Mouse (Mus musculus): Measurements from ENCODE around the gene Rad50. TPM values are rescaled to one million over a fixed set of nuclear protein-coding genes. Genes with fewer than 3 reads are reported as not detected.

Gene Rad50
- polyA plus RNA-seq, 1 experiment from 2014 or later = 25.6 TPM

GRCm38 (mm10) chr11:53626802-53627373 is 80.2 kb downstream of the Rad50 start:
- Histone ChIP-seq H3K4me3 (no peak overlapping the region), H3K36me3 (no peaks in the 10 kb centered on the region), H3K9ac (no peak overlapping the region), H3K4me2 (peak overlapping the region; percentile 37), H3K4me1 (peaks cover 39% of the 10 kb centered on the region), H3K27ac (peak overlapping the region; percentile 68), H3K27me3 (replicated peaks) (no peaks in the 10 kb centered on the region), H3K9me3 (replicated peaks) (no peaks in the 10 kb centered on the region)
- ATAC-seq = peak; percentile 72
- 45% methylated on average over 17 of the region's 17 CpGs for WGBS (ENCODE audit: insufficient replicate concordance)

- Histone ChIP-seq H3K9me3 (replicated peaks) (no peaks in the 10 kb centered on the region), H3K4me2 (no peak overlapping the region), H3K27me3 (replicated peaks) (no peaks in the 10 kb centered on the region), H3K36me3 (no peaks in the 10 kb centered on the region), H3K9ac (no peak overlapping the region), H3K4me1 (peaks cover 63% of the 10 kb centered on the region), H3K27ac (no peak overlapping the region), H3K4me3 (no peak overlapping the region)
- WGBS (ENCODE audit: insufficient replicate concordance) = 88% methylated on average over 2 of the region's 2 CpGs
- ATAC-seq = no peak
Observed at GRCm38 (mm10) chr11:53624124-53624523, 83.0 kb downstream of the Rad50 start.

- Histone ChIP-seq H3K4me2 (no peak overlapping the region), H3K27me3 (replicated peaks) (no peaks in the 10 kb centered on the region), H3K9ac (no peak overlapping the region), H3K27ac (no peak overlapping the region), H3K9me3 (replicated peaks) (no peaks in the 10 kb centered on the region), H3K36me3 (no peaks in the 10 kb centered on the region), H3K4me3 (no peak overlapping the region), H3K4me1 (peaks cover 69% of the 10 kb centered on the region)
- ATAC-seq = no peak
- WGBS (ENCODE audit: insufficient replicate concordance) = 69% methylated on average over 9 of the region's 9 CpGs
Observed at GRCm38 (mm10) chr11:53623573-53623972, 83.5 kb downstream of the Rad50 start.

- no peaks in the 10 kb centered on the region for H3K9me3 ChIP-seq (replicated peaks)
- no peak overlapping the region for H3K9ac ChIP-seq
- no peak for ATAC-seq
- H3K4me1 ChIP-seq = peaks cover 76% of the 10 kb centered on the region
- 52% methylated on average over 6 of the region's 6 CpGs for WGBS (ENCODE audit: insufficient replicate concordance)
- 0 out of 2 replicates have a peak overlapping the region, but pooled peaks have one; percentile 0 for H3K27ac ChIP-seq
- no peaks in the 10 kb centered on the region for H3K27me3 ChIP-seq (replicated peaks)
- no peak overlapping the region for H3K4me3 ChIP-seq
- H3K4me2 ChIP-seq = no peak overlapping the region
- no peaks in the 10 kb centered on the region for H3K36me3 ChIP-seq
Observed at GRCm38 (mm10) chr11:53622440-53622806, 84.7 kb downstream of the Rad50 start.

- Histone ChIP-seq H3K4me2 (no peak overlapping the region), H3K9me3 (replicated peaks) (no peaks in the 10 kb centered on the region), H3K27ac (0 out of 2 replicates have a peak overlapping the region, but pooled peaks have one; percentile 7), H3K4me3 (no peak overlapping the region), H3K9ac (no peak overlapping the region), H3K36me3 (no peaks in the 10 kb centered on the region), H3K27me3 (replicated peaks) (no peaks in the 10 kb centered on the region), H3K4me1 (peaks cover 76% of the 10 kb centered on the region)
- WGBS (ENCODE audit: insufficient replicate concordance) = 61% methylated on average over 11 of the region's 11 CpGs
- no peak for ATAC-seq
Observed at GRCm38 (mm10) chr11:53621582-53622439, 85.3 kb downstream of the Rad50 start.

GRCm38 (mm10) chr11:53620094-53620493 is 87.0 kb downstream of the Rad50 start:
- Histone ChIP-seq H3K4me2 (no peak overlapping the region), H3K27ac (no peak overlapping the region), H3K4me1 (peaks cover 76% of the 10 kb centered on the region), H3K9ac (no peak overlapping the region), H3K27me3 (replicated peaks) (no peaks in the 10 kb centered on the region), H3K9me3 (replicated peaks) (no peaks in the 10 kb centered on the region), H3K4me3 (no peak overlapping the region), H3K36me3 (no peaks in the 10 kb centered on the region)
- ATAC-seq = no peak
- WGBS (ENCODE audit: insufficient replicate concordance) = 43% methylated on average over 4 of the region's 4 CpGs

- Histone ChIP-seq H3K4me2 (no peak overlapping the region), H3K9me3 (replicated peaks) (no peaks in the 10 kb centered on the region), H3K27ac (peak overlapping the region; percentile 22; the same call in 1 of the 2 replicates), H3K4me1 (peaks cover 76% of the 10 kb centered on the region), H3K27me3 (replicated peaks) (no peaks in the 10 kb centered on the region), H3K36me3 (no peaks in the 10 kb centered on the region), H3K4me3 (no peak overlapping the region), H3K9ac (0 out of 2 replicates have a peak overlapping the region, but pooled peaks have one; percentile 32)
- WGBS (ENCODE audit: insufficient replicate concordance) = 24% methylated on average over 6 of the region's 6 CpGs
- peak; percentile 66 for ATAC-seq
Observed at GRCm38 (mm10) chr11:53619428-53619827, 87.7 kb downstream of the Rad50 start.

GRCm38 (mm10) chr11:53618619-53619198 is 88.4 kb downstream of the Rad50 start, which contains the start of gene Il4:
Gene Il4, minus strand, starts transcription at chr11:53618669.
- ATAC-seq = no peak
- Histone ChIP-seq H3K36me3 (no peaks in the 10 kb centered on the region), H3K27me3 (replicated peaks) (no peaks in the 10 kb centered on the region), H3K27ac (peak within 1 kb of the TSS; percentile 65), H3K4me2 (peak within 1 kb of the TSS; percentile 49), H3K4me3 (no peak within 1 kb of the TSS), H3K9ac (0 out of 2 replicates have a peak within 1 kb of the TSS, but pooled peaks have one; percentile 32), H3K9me3 (replicated peaks) (no peaks in the 10 kb centered on the region), H3K4me1 (peaks cover 83% of the 10 kb centered on the region)
- WGBS (ENCODE audit: insufficient replicate concordance) = 42% methylated on average over 7 of the region's 7 CpGs

GRCm38 (mm10) chr11:53617562-53618109 is 89.5 kb downstream of the Rad50 start:
- peak overlapping the region; percentile 65 for H3K27ac ChIP-seq
- ATAC-seq = no peak
- H3K4me1 ChIP-seq = peaks cover 83% of the 10 kb centered on the region
- 50% methylated on average over 4 of the region's 4 CpGs for WGBS (ENCODE audit: insufficient replicate concordance)
- H3K9ac ChIP-seq = no peak overlapping the region
- H3K4me2 ChIP-seq = peak overlapping the region; percentile 49
- H3K36me3 ChIP-seq = no peaks in the 10 kb centered on the region
- no peaks in the 10 kb centered on the region for H3K27me3 ChIP-seq (replicated peaks)
- no peak overlapping the region for H3K4me3 ChIP-seq
- no peaks in the 10 kb centered on the region for H3K9me3 ChIP-seq (replicated peaks)

- H3K36me3 ChIP-seq = no peaks in the 10 kb centered on the region
- no peaks in the 10 kb centered on the region for H3K9me3 ChIP-seq (replicated peaks)
- peak overlapping the region; percentile 49 for H3K4me2 ChIP-seq
- H3K4me1 ChIP-seq = peaks cover 79% of the 10 kb centered on the region
- H3K27ac ChIP-seq = peak overlapping the region; percentile 73
- H3K4me3 ChIP-seq = peak overlapping the region; percentile 16; the same call in 1 of the 2 replicates
- peak; percentile 48 for ATAC-seq
- 0 out of 2 replicates have a peak overlapping the region, but pooled peaks have one; percentile 32 for H3K9ac ChIP-seq
- H3K27me3 ChIP-seq (replicated peaks) = no peaks in the 10 kb centered on the region
- 53% methylated on average over 8 of the region's 8 CpGs for WGBS (ENCODE audit: insufficient replicate concordance)
Observed at GRCm38 (mm10) chr11:53616748-53617558, 90.2 kb downstream of the Rad50 start.

GRCm38 (mm10) chr11:53615575-53615974 is 91.5 kb downstream of the Rad50 start:
- 88% methylated on average over 8 of the region's 8 CpGs for WGBS (ENCODE audit: insufficient replicate concordance)
- Histone ChIP-seq H3K9ac (peak overlapping the region; percentile 40; the same call in 1 of the 2 replicates), H3K27ac (peak overlapping the region; percentile 1; the same call in 1 of the 2 replicates), H3K4me1 (peaks cover 65% of the 10 kb centered on the region), H3K4me2 (peak overlapping the region; percentile 49), H3K27me3 (replicated peaks) (no peaks in the 10 kb centered on the region), H3K36me3 (peaks cover 4% of the 10 kb centered on the region; the same call in 1 of the 2 replicates), H3K4me3 (peak overlapping the region; percentile 4; the same call in 1 of the 2 replicates), H3K9me3 (replicated peaks) (0 out of 2 replicates have a peak, but pooled peaks cover 5% of the 10 kb centered on the region)
- ATAC-seq = no peak
